Mouse (Mus musculus): ENCODE results near the gene Olfr1299. TPM values are rescaled to one million over a fixed set of nuclear protein-coding genes. Genes with fewer than 3 reads are reported as not detected.

Gene Olfr1299
- total RNA-seq (2012; rRNA removed) = not detected in 2 replicates

GRCm38 (mm10) chr2:111661119-111661518 lies at the start of gene Olfr1299:
Gene Olfr1299, plus strand, starts transcription at chr2:111661419.
- Histone ChIP-seq H3K9ac (ENCODE audit: insufficient read depth, low read depth, low read length, poor library complexity, severe bottlenecking) (no peak within 1 kb of the TSS), H3K4me1 (ENCODE audit: control insufficient read depth in 2 of 2, insufficient read depth in 2 of 2, low read length in 2 of 2, poor library complexity in 1 of 2) (no peaks in the 10 kb centered on the region), H3K27ac (ENCODE audit: insufficient read depth, low read depth, low read length, poor library complexity, severe bottlenecking) (no peak within 1 kb of the TSS), H3K36me3 (ENCODE audit: control insufficient read depth, insufficient read depth, low read length, poor library complexity, severe bottlenecking) (no peaks in the 10 kb centered on the region), H3K9me3 (ENCODE audit: control insufficient read depth, insufficient read depth, low read depth, low read length) (no peaks in the 10 kb centered on the region), H3K4me3 (ENCODE audit: insufficient read depth in 1 of 2, low read depth in 1 of 2, low read length in 2 of 2, poor library complexity in 1 of 2, severe bottlenecking in 1 of 2) (no peak within 1 kb of the TSS)
- DNase-seq (ENCODE audit: low read depth, low spot score) = no peak
- no peak for TF ChIP-seq ZNF384 (IDR thresholded peaks at IDR 0.05; ENCODE audit: low read depth, low read length)
- TF ChIP-seq MAFK (IDR thresholded peaks at IDR 0.05; ENCODE audit: insufficient read depth, low read depth, low read length) = no peak
- no peak for TF ChIP-seq ZC3H11A (IDR thresholded peaks at IDR 0.05; ENCODE audit: borderline replicate concordance, low read depth, low read length)
- no peak for TF ChIP-seq CHD2 (IDR thresholded peaks at IDR 0.05; ENCODE audit: low read depth, low read length)
- TF ChIP-seq HCFC1 (IDR thresholded peaks at IDR 0.05; ENCODE audit: borderline replicate concordance, insufficient read depth, low read length) = no peak
- in situ Hi-C loops (cut with MboI; ENCODE audit: low sequenced_read_pairs in 2 of 2, unreplicated experiment in 2 of 2) = no loop called here

GRCm38 (mm10) chr2:111626397-111626796 lies 34.8 kb upstream of the Olfr1299 start, which contains the start of gene Olfr1297:
Gene Olfr1297, minus strand, starts transcription at chr2:111626497.
- TF ChIP-seq MAFK (IDR thresholded peaks at IDR 0.05; ENCODE audit: insufficient read depth, low read depth, low read length) = no peak
- TF ChIP-seq ZC3H11A (IDR thresholded peaks at IDR 0.05; ENCODE audit: borderline replicate concordance, low read depth, low read length) = no peak
- TF ChIP-seq ZNF384 (IDR thresholded peaks at IDR 0.05; ENCODE audit: low read depth, low read length) = no peak
- TF ChIP-seq CHD2 (IDR thresholded peaks at IDR 0.05; ENCODE audit: low read depth, low read length) = no peak
- no peak for TF ChIP-seq HCFC1 (IDR thresholded peaks at IDR 0.05; ENCODE audit: borderline replicate concordance, insufficient read depth, low read length)
- in situ Hi-C loops (cut with MboI; ENCODE audit: low sequenced_read_pairs in 2 of 2, unreplicated experiment in 2 of 2) = no loop called here
- Histone ChIP-seq H3K9me3 (ENCODE audit: control insufficient read depth, insufficient read depth, low read depth, low read length) (no peaks in the 10 kb centered on the region), H3K4me1 (ENCODE audit: control insufficient read depth in 2 of 2, insufficient read depth in 2 of 2, low read length in 2 of 2, poor library complexity in 1 of 2) (no peaks in the 10 kb centered on the region), H3K9ac (ENCODE audit: insufficient read depth, low read depth, low read length, poor library complexity, severe bottlenecking) (no peak within 1 kb of the TSS), H3K4me3 (ENCODE audit: insufficient read depth in 1 of 2, low read depth in 1 of 2, low read length in 2 of 2, poor library complexity in 1 of 2, severe bottlenecking in 1 of 2) (no peak within 1 kb of the TSS), H3K27ac (ENCODE audit: insufficient read depth, low read depth, low read length, poor library complexity, severe bottlenecking) (no peak within 1 kb of the TSS), H3K36me3 (ENCODE audit: control insufficient read depth, insufficient read depth, low read length, poor library complexity, severe bottlenecking) (no peaks in the 10 kb centered on the region)
- no peak for DNase-seq (ENCODE audit: low read depth, low spot score)

DNA sequence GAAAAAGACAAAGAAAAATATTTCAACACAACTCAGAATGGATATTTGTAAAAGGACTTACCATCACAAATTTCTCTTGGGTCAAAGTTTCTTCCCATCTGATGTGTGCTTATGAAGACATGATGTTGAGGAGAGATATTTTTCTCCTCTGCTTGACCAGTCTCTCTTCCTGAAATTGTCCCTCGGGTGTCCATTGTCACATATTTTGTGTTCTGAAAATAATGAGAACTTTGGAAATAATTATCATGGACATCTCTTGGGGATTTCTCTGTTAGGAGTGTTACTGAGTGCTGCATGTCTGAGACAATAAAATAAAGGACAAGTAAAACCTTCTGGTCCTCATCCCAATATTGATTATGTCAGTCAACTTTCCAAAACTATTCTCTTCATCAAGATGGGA lies 12.1 kb upstream of the Olfr1299 start, which contains the start of gene Olfr1298:
Gene Olfr1298 (minus strand): TSS at position 101 of the 400 bp plus-strand sequence.
- in situ Hi-C loops (cut with MboI; ENCODE audit: low sequenced_read_pairs in 2 of 2, unreplicated experiment in 2 of 2) = no loop called here
- no peak for TF ChIP-seq CHD2 (IDR thresholded peaks at IDR 0.05; ENCODE audit: low read depth, low read length)
- TF ChIP-seq MAFK (IDR thresholded peaks at IDR 0.05; ENCODE audit: insufficient read depth, low read depth, low read length) = no peak
- TF ChIP-seq ZNF384 (IDR thresholded peaks at IDR 0.05; ENCODE audit: low read depth, low read length) = no peak
- no peak for TF ChIP-seq ZC3H11A (IDR thresholded peaks at IDR 0.05; ENCODE audit: borderline replicate concordance, low read depth, low read length)
- TF ChIP-seq HCFC1 (IDR thresholded peaks at IDR 0.05; ENCODE audit: borderline replicate concordance, insufficient read depth, low read length) = no peak
- H3K9me3 ChIP-seq (ENCODE audit: control insufficient read depth, insufficient read depth, low read depth, low read length) = no peaks in the 10 kb centered on the region

More for the DNA sequence above, 12.1 kb upstream of the Olfr1299 start, which contains the start of gene Olfr1298:
- no peak for DNase-seq (ENCODE audit: low read depth, low spot score)
- Histone ChIP-seq H3K27ac (ENCODE audit: insufficient read depth, low read depth, low read length, poor library complexity, severe bottlenecking) (no peak within 1 kb of the TSS), H3K9ac (ENCODE audit: insufficient read depth, low read depth, low read length, poor library complexity, severe bottlenecking) (no peak within 1 kb of the TSS), H3K4me1 (ENCODE audit: control insufficient read depth in 2 of 2, insufficient read depth in 2 of 2, low read length in 2 of 2, poor library complexity in 1 of 2) (no peaks in the 10 kb centered on the region), H3K4me3 (ENCODE audit: insufficient read depth in 1 of 2, low read depth in 1 of 2, low read length in 2 of 2, poor library complexity in 1 of 2, severe bottlenecking in 1 of 2) (no peak within 1 kb of the TSS), H3K36me3 (ENCODE audit: control insufficient read depth, insufficient read depth, low read length, poor library complexity, severe bottlenecking) (no peaks in the 10 kb centered on the region)

Other genes with a start within 250 kb of the Olfr1299 start
- not detected in 2 replicates for gene Olfr1286, start 238.3 kb upstream of the Olfr1299 start, total RNA-seq (2012; rRNA removed)
- not detected in 2 replicates for gene Olfr1287, start 212.3 kb upstream of the Olfr1299 start, total RNA-seq (2012; rRNA removed)
- not detected in 2 replicates for gene Olfr1288, start 187.3 kb upstream of the Olfr1299 start, total RNA-seq (2012; rRNA removed)
- not detected in 2 replicates for gene Olfr1289, start 180.6 kb upstream of the Olfr1299 start, total RNA-seq (2012; rRNA removed)
- 0.13 TPM in 1 of 2 replicates, not detected in the other for gene Olfr1290, start 167.6 kb upstream of the Olfr1299 start, total RNA-seq (2012; rRNA removed)
- not detected in 2 replicates for gene Olfr1291-ps1, start 164.2 kb upstream of the Olfr1299 start, total RNA-seq (2012; rRNA removed)
- gene Olfr1293-ps, start 136.2 kb upstream of the Olfr1299 start, total RNA-seq (2012; rRNA removed) = not detected in 2 replicates
- not detected in 2 replicates for gene Olfr1294, start 121.1 kb upstream of the Olfr1299 start, total RNA-seq (2012; rRNA removed)
- not detected in 2 replicates for gene Olfr1295, start 91.7 kb upstream of the Olfr1299 start, total RNA-seq (2012; rRNA removed)
- not detected in 2 replicates for gene Olfr1297, start 34.9 kb upstream of the Olfr1299 start, total RNA-seq (2012; rRNA removed)
- not detected in 2 replicates for gene Olfr1298, start 12.2 kb upstream of the Olfr1299 start, total RNA-seq (2012; rRNA removed)
- gene Olfr1301, start 89.6 kb downstream of the Olfr1299 start, total RNA-seq (2012; rRNA removed) = not detected in 2 replicates
- not detected in 2 replicates for gene Olfr1302, start 116.0 kb downstream of the Olfr1299 start, total RNA-seq (2012; rRNA removed)
- not detected in 2 replicates for gene Olfr1303, start 158.9 kb downstream of the Olfr1299 start, total RNA-seq (2012; rRNA removed)
- not detected in 2 replicates for gene Olfr1305, start 215.7 kb downstream of the Olfr1299 start, total RNA-seq (2012; rRNA removed)